Mouse (Mus musculus): ENCODE results near the gene Car9. TPM values are rescaled to one million over a fixed set of nuclear protein-coding genes. Genes with fewer than 3 reads are reported as not detected.

Gene Car9
- polyA plus RNA-seq, 2 experiments = 0.32 to 0.75 TPM

- Histone ChIP-seq H3K4me2 (ENCODE audit: low read depth) (peak overlapping the region; percentile 66), H3K27me3 (ENCODE audit: control insufficient read depth, insufficient read depth, low read length) (no peaks in the 10 kb centered on the region), H3K4me1 (replicated peaks; ENCODE audit: control insufficient read depth in 2 of 2, insufficient read depth in 2 of 2, low read length in 1 of 2) (peaks cover 0 to 13% of the 10 kb centered on the region in 2 experiments; a peak in 2 of 4 replicates), H3K9ac (replicated peaks) (no peak overlapping the region), H3K4me3 (ENCODE audit: insufficient read depth in 1 of 2, low read depth in 2 of 2, low read length in 2 of 2) (peak overlapping the region in 1 of 2 experiments; percentile 21; a peak in 1 of 4 replicates), H3K27ac (no peak overlapping the region), H3K9me3 (ENCODE audit: control insufficient read depth, low read length) (no peaks in the 10 kb centered on the region), H3K36me3 (replicated peaks; ENCODE audit: control insufficient read depth, insufficient read depth, low read depth) (no peaks in the 10 kb centered on the region)
- DNase-seq (ENCODE audit: low read depth in 3 of 3, low spot score in 3 of 3) = peak in 1 of 3 experiments; percentile 47
- no peak for TF ChIP-seq EP300 (IDR thresholded peaks at IDR 0.05; ENCODE audit: low read depth)
- peak; percentile 71 for TF ChIP-seq CTCF (IDR thresholded peaks at IDR 0.05; ENCODE audit: low read depth)
- no peak for ATAC-seq (ENCODE audit: insufficient read depth)
- WGBS (ENCODE audit: insufficient replicate concordance) = 38% methylated on average over 24 of the region's 24 CpGs
Observed at GRCm38 (mm10) chr4:43478906-43479832, 27.6 kb upstream of the Car9 start.

GRCm38 (mm10) chr4:43480985-43481384 lies 25.8 kb upstream of the Car9 start:
- Histone ChIP-seq H3K4me3 (ENCODE audit: insufficient read depth in 1 of 2, low read depth in 2 of 2, low read length in 2 of 2) (no peak overlapping the region), H3K4me2 (ENCODE audit: low read depth) (no peak overlapping the region), H3K27ac (no peak overlapping the region), H3K9ac (replicated peaks) (no peak overlapping the region), H3K36me3 (replicated peaks; ENCODE audit: control insufficient read depth, insufficient read depth, low read depth) (no peaks in the 10 kb centered on the region), H3K9me3 (ENCODE audit: control insufficient read depth, low read length) (no peaks in the 10 kb centered on the region), H3K27me3 (ENCODE audit: control insufficient read depth, insufficient read depth, low read length) (no peaks in the 10 kb centered on the region), H3K4me1 (replicated peaks; ENCODE audit: control insufficient read depth in 2 of 2, insufficient read depth in 2 of 2, low read length in 1 of 2) (peaks cover 0 to 13% of the 10 kb centered on the region in 2 experiments; a peak in 2 of 4 replicates)
- DNase-seq (ENCODE audit: low read depth in 3 of 3, low spot score in 3 of 3) = no peak
- no peak for ATAC-seq (ENCODE audit: insufficient read depth)
- no peak for TF ChIP-seq EP300 (IDR thresholded peaks at IDR 0.05; ENCODE audit: low read depth)
- TF ChIP-seq CTCF (IDR thresholded peaks at IDR 0.05; ENCODE audit: low read depth) = no peak
- 66% methylated on average over 5 of the region's 5 CpGs for WGBS (ENCODE audit: insufficient replicate concordance)

GRCm38 (mm10) chr4:43481894-43482456 lies 24.8 kb upstream of the Car9 start:
- H3K4me1 ChIP-seq (replicated peaks; ENCODE audit: control insufficient read depth in 2 of 2, insufficient read depth in 2 of 2, low read length in 1 of 2) = peaks cover 0 to 13% of the 10 kb centered on the region in 2 experiments; a peak in 2 of 4 replicates
- H3K9me3 ChIP-seq (ENCODE audit: control insufficient read depth, low read length) = no peaks in the 10 kb centered on the region
- no peak overlapping the region for H3K4me3 ChIP-seq (ENCODE audit: insufficient read depth in 1 of 2, low read depth in 2 of 2, low read length in 2 of 2)
- 33% methylated on average over 7 of the region's 7 CpGs for WGBS (ENCODE audit: insufficient replicate concordance)
- H3K27ac ChIP-seq = no peak overlapping the region
- DNase-seq (ENCODE audit: low read depth in 3 of 3, low spot score in 3 of 3) = no peak
- no peak overlapping the region for H3K4me2 ChIP-seq (ENCODE audit: low read depth)
- no peaks in the 10 kb centered on the region for H3K36me3 ChIP-seq (replicated peaks; ENCODE audit: control insufficient read depth, insufficient read depth, low read depth)
- no peak for ATAC-seq (ENCODE audit: insufficient read depth)
- no peaks in the 10 kb centered on the region for H3K27me3 ChIP-seq (ENCODE audit: control insufficient read depth, insufficient read depth, low read length)
- H3K9ac ChIP-seq (replicated peaks) = no peak overlapping the region
- no peak for TF ChIP-seq EP300 (IDR thresholded peaks at IDR 0.05; ENCODE audit: low read depth)
- no peak for TF ChIP-seq CTCF (IDR thresholded peaks at IDR 0.05; ENCODE audit: low read depth)

- Histone ChIP-seq H3K27me3 (ENCODE audit: control insufficient read depth, insufficient read depth, low read length) (no peaks in the 10 kb centered on the region), H3K4me1 (replicated peaks; ENCODE audit: control insufficient read depth in 2 of 2, insufficient read depth in 2 of 2, low read length in 1 of 2) (peaks cover 0 to 13% of the 10 kb centered on the region in 2 experiments; a peak in 2 of 4 replicates), H3K27ac (no peak overlapping the region), H3K4me2 (ENCODE audit: low read depth) (no peak overlapping the region), H3K9me3 (ENCODE audit: control insufficient read depth, low read length) (no peaks in the 10 kb centered on the region), H3K36me3 (replicated peaks; ENCODE audit: control insufficient read depth, insufficient read depth, low read depth) (no peaks in the 10 kb centered on the region), H3K4me3 (ENCODE audit: insufficient read depth in 1 of 2, low read depth in 2 of 2, low read length in 2 of 2) (no peak overlapping the region), H3K9ac (replicated peaks) (no peak overlapping the region)
- no peak for TF ChIP-seq EP300 (IDR thresholded peaks at IDR 0.05; ENCODE audit: low read depth)
- no peak for TF ChIP-seq CTCF (IDR thresholded peaks at IDR 0.05; ENCODE audit: low read depth)
- DNase-seq (ENCODE audit: low read depth in 3 of 3, low spot score in 3 of 3) (no peak), ATAC-seq (ENCODE audit: insufficient read depth) (no peak)
- WGBS (ENCODE audit: insufficient replicate concordance) = 51% methylated on average over 10 of the region's 10 CpGs
Observed at GRCm38 (mm10) chr4:43482591-43482990, 24.2 kb upstream of the Car9 start.

- no peaks in the 10 kb centered on the region for H3K9me3 ChIP-seq (ENCODE audit: control insufficient read depth, low read length)
- DNase-seq (ENCODE audit: low read depth in 3 of 3, low spot score in 3 of 3) (no peak), ATAC-seq (ENCODE audit: insufficient read depth) (no peak)
- no peak within 1 kb of the TSS for H3K4me2 ChIP-seq (ENCODE audit: low read depth)
- 43% methylated on average over 12 of the region's 12 CpGs for WGBS (ENCODE audit: insufficient replicate concordance)
- no peaks in the 10 kb centered on the region for H3K36me3 ChIP-seq (replicated peaks; ENCODE audit: control insufficient read depth, insufficient read depth, low read depth)
- TF ChIP-seq EP300 (IDR thresholded peaks at IDR 0.05; ENCODE audit: low read depth) (no peak), CTCF (IDR thresholded peaks at IDR 0.05; ENCODE audit: low read depth) (no peak)
- H3K27ac ChIP-seq = no peak within 1 kb of the TSS
- peaks cover 0 to 7% of the 10 kb centered on the region in 2 experiments; a peak in 1 of 4 replicates for H3K4me1 ChIP-seq (replicated peaks; ENCODE audit: control insufficient read depth in 2 of 2, insufficient read depth in 2 of 2, low read length in 1 of 2)
- no peaks in the 10 kb centered on the region for H3K27me3 ChIP-seq (ENCODE audit: control insufficient read depth, insufficient read depth, low read length)
- no peak within 1 kb of the TSS for H3K4me3 ChIP-seq (ENCODE audit: insufficient read depth in 1 of 2, low read depth in 2 of 2, low read length in 2 of 2)
- H3K9ac ChIP-seq (replicated peaks) = no peak within 1 kb of the TSS
Observed at GRCm38 (mm10) chr4:43483535-43484091, 23.2 kb upstream of the Car9 start, which contains the start of gene Sit1. Gene Sit1 (minus strand): TSS chr4:43483734.

All from liver, embryonic 14.5 days (tissue).